Mouse (Mus musculus) skeletal muscle tissue, postnatal 0 days (tissue): Measurements from ENCODE around the gene Mcm10. TPM values are rescaled to one million over a fixed set of nuclear protein-coding genes. Genes with fewer than 3 reads are reported as not detected.

Experiments
- polyA plus RNA-seq: library from polyadenylated mRNA; unstranded; fragments of >200 nt; fragmentation: Nextera tagmentation; extraction: Ambion mirVana; gene quantifications from 2 replicates; pipeline ENCODE4 v1.2.1, GENCODE M21; 2015

Mcm10 gene
- 2.3 and 2.8 TPM in 2 replicates for polyA plus RNA-seq

GRCm38 (mm10) chr2:5012491-5013324 is at the start of gene Mcm10:
Gene Mcm10, minus strand, starts transcription at chr2:5012791.

GRCm38 (mm10) chr2:4975807-4976206 is 36.8 kb downstream of the Mcm10 start, which contains the start of gene Ucma:
Gene Ucma, plus strand, starts transcription at chr2:4976122.

Other genes starting within 250 kb of the Mcm10 start
- gene Sephs1, start 131.2 kb downstream of the Mcm10 start, polyA plus RNA-seq = 21.3 and 21.5 TPM in 2 replicates
- 46.5 and 48.1 TPM in 2 replicates for gene Phyh, start 93.8 kb downstream of the Mcm10 start, polyA plus RNA-seq
- gene Ucma, start 36.7 kb downstream of the Mcm10 start, polyA plus RNA-seq = 1.7 TPM in 1 of 2 replicates, not detected in the other
- 7.9 and 14.0 TPM in 2 replicates for gene Optn, start 51.3 kb upstream of the Mcm10 start, polyA plus RNA-seq
- 5.6 and 6.9 TPM in 2 replicates for gene Ccdc3, start 125.0 kb upstream of the Mcm10 start, polyA plus RNA-seq